12 mouse cellular contexts compared by ENCODE assay signal in the genomic region with DNA sequence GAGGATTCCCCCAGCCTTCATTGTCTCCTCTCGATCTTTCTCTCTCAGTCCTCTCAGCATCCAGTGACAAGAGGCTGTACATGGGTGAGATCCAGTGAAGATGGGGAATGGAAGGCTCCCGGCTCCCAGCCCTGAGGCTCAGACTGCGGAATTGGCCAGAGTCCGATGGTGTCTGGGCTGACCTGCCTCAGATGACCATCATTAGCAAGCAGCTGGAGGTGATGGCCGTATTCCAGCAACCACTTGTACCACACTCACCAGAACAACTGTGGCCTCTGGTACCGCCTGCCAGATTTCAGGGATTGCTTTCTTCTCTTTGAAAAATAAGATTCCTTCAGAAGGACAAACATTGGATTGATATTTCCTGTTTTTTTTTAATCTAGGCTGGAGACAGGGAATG. TPM values are rescaled to one million over a fixed set of nuclear protein-coding genes. Genes with fewer than 3 reads are reported as not detected.
DNase-seq lines count a peak whose midpoint lies in the region; ATAC-seq and TF ChIP-seq lines count a peak whose summit lies in the region.
"Had no signal": no experiment of that assay in that cellular context is flagged by ENCODE, and none has a peak within 500 bp of the region (broad histone marks: within the 10 kb centered on the region; RNA-seq: fewer than 3 reads in every experiment).

No protein-coding gene starts in this region.

- H3K4me3 ChIP-seq in liver, adult 2 months (ENCODE audit: insufficient read depth, low read depth, low read length), result no peak overlapping the region
- no peak overlapping the region for H3K4me3 ChIP-seq in liver, embryonic 11.5 days (ENCODE audit: low read depth, low read length)
- H3K4me3 ChIP-seq in brown adipose tissue, adult 24 weeks (ENCODE audit: insufficient read depth, low read depth, low read length), result no peak overlapping the region
- no peak overlapping the region for H3K4me3 ChIP-seq in midbrain, embryonic 12.5 days
- H3K4me3 ChIP-seq: embryonic facial prominence, embryonic 12.5 days; stomach, embryonic 15.5 days had no signal

- H3K4me2 ChIP-seq in liver, embryonic 11.5 days, result no peak overlapping the region
- no peak overlapping the region for H3K4me2 ChIP-seq in midbrain, embryonic 12.5 days (replicated peaks)
- H3K4me2 ChIP-seq: embryonic facial prominence, embryonic 12.5 days; stomach, embryonic 15.5 days had no signal

- peaks cover 25% of the 10 kb centered on the region for H3K36me3 ChIP-seq in liver, adult 2 months (ENCODE audit: control insufficient read depth, insufficient read depth, low read length)
- H3K36me3 ChIP-seq in liver, embryonic 11.5 days (ENCODE audit: control insufficient read depth, insufficient read depth, low read length), result peaks cover 34% of the 10 kb centered on the region
- H3K36me3 ChIP-seq in midbrain, embryonic 12.5 days, result peaks cover 54% of the 10 kb centered on the region

- ATAC-seq in liver, embryonic 11.5 days (replicated peaks; ENCODE audit: low FRiP score), result no peak
- ATAC-seq in midbrain, embryonic 12.5 days (ENCODE audit: low FRiP score, low read depth), result no peak
- ATAC-seq in erythroid progenitor cell, adult 5-6 weeks (replicated peaks; ENCODE audit: low FRiP score, poor library complexity, severe bottlenecking), result no peak

- TF ChIP-seq POLR2A in liver, adult 2 months (IDR thresholded peaks at IDR 0.05; ENCODE audit: extremely low read depth, insufficient read depth, low read length), result no peak

- DNase-seq in liver, adult 2 months (ENCODE audit: extremely low read depth, low read depth, low spot score), result peak; percentile 47
- no peak for DNase-seq in liver, embryonic 11.5 days (ENCODE audit: low spot score)
- DNase-seq in kidney, adult 9 months, result peak; percentile 94
- DNase-seq in liver, result no peak
- no peak for DNase-seq in frontal cortex, postnatal 10 days (ENCODE audit: low spot score in 2 of 2)

- WGBS in liver, adult 2 months, result 89% methylated on average over 6 of the region's 6 CpGs
- 96% methylated on average over 6 of the region's 6 CpGs for WGBS in liver, embryonic 11.5 days
- 74% methylated on average over 6 of the region's 6 CpGs for WGBS in midbrain, embryonic 12.5 days

- H3K9me3 ChIP-seq in liver, embryonic 11.5 days (ENCODE audit: control insufficient read depth, low read length), result no peaks in the 10 kb centered on the region
- H3K9me3 ChIP-seq in midbrain, embryonic 12.5 days, result no peaks in the 10 kb centered on the region
- H3K9me3 ChIP-seq: embryonic facial prominence, embryonic 12.5 days; stomach, embryonic 15.5 days had no signal

- H3K27me3 ChIP-seq in liver, adult 2 months (ENCODE audit: control insufficient read depth, insufficient read depth, low read length), result no peaks in the 10 kb centered on the region
- H3K27me3 ChIP-seq in liver, embryonic 11.5 days (replicated peaks; ENCODE audit: control insufficient read depth, insufficient read depth, low read length), result no peaks in the 10 kb centered on the region
- no peaks in the 10 kb centered on the region for H3K27me3 ChIP-seq in midbrain, embryonic 12.5 days
- H3K27me3 ChIP-seq: embryonic facial prominence, embryonic 12.5 days; stomach, embryonic 15.5 days had no signal

- H3K4me1 ChIP-seq in liver, adult 2 months (ENCODE audit: control insufficient read depth, insufficient read depth, low read length), result no peaks in the 10 kb centered on the region
- H3K4me1 ChIP-seq in liver, embryonic 11.5 days (replicated peaks; ENCODE audit: control insufficient read depth, insufficient read depth, low read length), result no peaks in the 10 kb centered on the region
- peaks cover 5% of the 10 kb centered on the region for H3K4me1 ChIP-seq in brown adipose tissue, adult 24 weeks (ENCODE audit: control insufficient read depth, insufficient read depth, insufficient read length, low read length)
- H3K4me1 ChIP-seq in midbrain, embryonic 12.5 days, result no peaks in the 10 kb centered on the region
- H3K4me1 ChIP-seq: embryonic facial prominence, embryonic 12.5 days; stomach, embryonic 15.5 days had no signal

- H3K9ac ChIP-seq in liver, adult 2 months (ENCODE audit: low read depth, low read length), result no peak overlapping the region
- H3K9ac ChIP-seq in liver, embryonic 11.5 days (ENCODE audit: low read depth, low read length), result no peak overlapping the region
- H3K9ac ChIP-seq in midbrain, embryonic 12.5 days (replicated peaks), result no peak overlapping the region
- H3K9ac ChIP-seq: embryonic facial prominence, embryonic 12.5 days; stomach, embryonic 15.5 days had no signal

- no peaks in the 10 kb centered on the region for H3K79me2 ChIP-seq in liver, adult 2 months (ENCODE audit: control insufficient read depth, insufficient read depth, low read length)

- no peak for TF ChIP-seq CTCF in liver, adult 2 months (IDR thresholded peaks at IDR 0.05; ENCODE audit: low read depth, low read length)

- H3K27ac ChIP-seq in liver, adult 2 months (replicated peaks; ENCODE audit: insufficient read depth, low read depth, low read length), result no peak overlapping the region
- no peak overlapping the region for H3K27ac ChIP-seq in liver, embryonic 11.5 days (ENCODE audit: low read depth, low read length)
- peak overlapping the region; percentile 50; the same call in 1 of the 2 replicates for H3K27ac ChIP-seq in brown adipose tissue, adult 24 weeks (replicated peaks; ENCODE audit: low read depth, low read length)
- peak overlapping the region; percentile 42; the same call in 1 of the 2 replicates for H3K27ac ChIP-seq in midbrain, embryonic 12.5 days (replicated peaks)
- H3K27ac ChIP-seq: embryonic facial prominence, embryonic 12.5 days; kidney, postnatal 0 days; macrophage; stomach, embryonic 15.5 days had no signal

RNA-seq across cellular contexts. Expression of a gene that starts 29.6 kb away (rescaled TPM):
- total RNA-seq in liver, adult 2 months (2014; rRNA removed), result 10.8 and 11.5 TPM in 2 replicates
- polyA plus RNA-seq in liver, adult 2 months (2012; rRNA removed), result 9.1 and 10.5 TPM in 2 replicates
- 151 and 170 TPM in 2 replicates for polyA plus RNA-seq in liver, embryonic 11.5 days (2014; fragmentation: Nextera tagmentation; extraction: Ambion mirVana)
- 9.3 and 10.9 TPM in 2 replicates for polyA plus RNA-seq in brown adipose tissue, adult 24 weeks (2012; ENCODE audit: insufficient read depth, insufficient read length, missing spikeins)
- polyA plus RNA-seq in midbrain, embryonic 12.5 days (2016; fragmentation: Nextera tagmentation; extraction: Ambion mirVana), result 182 and 183 TPM in 2 replicates
- total RNA-seq in erythroid progenitor cell, adult 5-6 weeks (2015; ENCODE audit: low replicate concordance), result 35.0 and 69.6 TPM in 2 replicates
- 25.1 and 58.9 TPM in 2 replicates for total RNA-seq in erythroid progenitor cell, adult 5-6 weeks (2017; ENCODE audit: low replicate concordance)

RNA-seq across cellular contexts. Expression of a gene that starts 29.8 kb away (rescaled TPM):
- total RNA-seq in liver, adult 2 months (2014; rRNA removed), result 9.5 and 10.0 TPM in 2 replicates
- polyA plus RNA-seq in liver, adult 2 months (2012; rRNA removed), result 15.6 and 16.7 TPM in 2 replicates
- 65.0 and 70.5 TPM in 2 replicates for polyA plus RNA-seq in liver, embryonic 11.5 days (2014; fragmentation: Nextera tagmentation; extraction: Ambion mirVana)
- polyA plus RNA-seq in brown adipose tissue, adult 24 weeks (2012; ENCODE audit: insufficient read depth, insufficient read length, missing spikeins), result 31.0 and 36.4 TPM in 2 replicates
- 70.4 and 71.7 TPM in 2 replicates for polyA plus RNA-seq in midbrain, embryonic 12.5 days (2016; fragmentation: Nextera tagmentation; extraction: Ambion mirVana)
- 15.5 and 19.1 TPM in 2 replicates for total RNA-seq in erythroid progenitor cell, adult 5-6 weeks (2015; ENCODE audit: low replicate concordance)
- total RNA-seq in erythroid progenitor cell, adult 5-6 weeks (2017; ENCODE audit: low replicate concordance), result 30.3 and 54.2 TPM in 2 replicates

Comparison
In these comparisons a context has a peak if more than half of its experiments do, and no peak if none do; other contexts are left out.
1. DNase-seq: peak in liver, adult 2 months (single experiment) and kidney, adult 9 months (single experiment); none in liver, embryonic 11.5 days (single experiment), liver (single experiment) and frontal cortex, postnatal 10 days (0 of 2).
2. RNA of a gene that starts 29.6 kb away (polyA plus RNA-seq): 182 to 183 TPM in midbrain, embryonic 12.5 days and 151 to 170 TPM in liver, embryonic 11.5 days; 9.3 to 10.9 TPM in brown adipose tissue, adult 24 weeks and 9.1 to 10.5 TPM in liver, adult 2 months; every median in the first group is over 10 times any median in the second.
3. H3K27ac ChIP-seq: peak in brown adipose tissue, adult 24 weeks (single experiment) and midbrain, embryonic 12.5 days (single experiment); none in liver, adult 2 months (single experiment) and liver, embryonic 11.5 days (single experiment).